Comparison of ENCODE assay signal across 25 mouse cellular contexts in genomic region chr2:117502611-117503010, GRCm38 (mm10).
"Had no signal": no experiment of that assay in that cellular context is flagged by ENCODE, and none has a peak within 500 bp of the region (broad histone marks: within the 10 kb centered on the region; RNA-seq: fewer than 3 reads in every experiment).

No protein-coding gene starts in this region.

- H3K9me3 ChIP-seq: heart, embryonic 13.5 days; heart, embryonic 15.5 days; hindbrain, embryonic 13.5 days; hindbrain, embryonic 15.5 days; kidney, embryonic 15.5 days; limb, embryonic 10.5 days; limb, embryonic 12.5 days had no signal

- H3K4me3 ChIP-seq: heart, adult 2 months; heart, embryonic 13.5 days; heart, embryonic 15.5 days; hindbrain, embryonic 13.5 days; hindbrain, embryonic 15.5 days; kidney, embryonic 15.5 days; left cerebral cortex, adult 2 months; limb, embryonic 10.5 days; limb, embryonic 12.5 days had no signal

- H3K27ac ChIP-seq: heart, adult 2 months; heart, embryonic 13.5 days; heart, embryonic 15.5 days; hindbrain, embryonic 13.5 days; hindbrain, embryonic 15.5 days; hindbrain, postnatal 0 days; kidney, embryonic 15.5 days; left cerebral cortex, adult 2 months; limb, embryonic 10.5 days; limb, embryonic 12.5 days had no signal

- H3K27me3 ChIP-seq: heart, embryonic 13.5 days; heart, embryonic 15.5 days; hindbrain, embryonic 13.5 days; hindbrain, embryonic 15.5 days; kidney, embryonic 15.5 days; limb, embryonic 12.5 days had no signal

- ATAC-seq: hindbrain, postnatal 0 days; intestine, embryonic 16.5 days had no signal

- H3K4me1 ChIP-seq: heart, embryonic 13.5 days; heart, embryonic 15.5 days; hindbrain, embryonic 13.5 days; hindbrain, embryonic 15.5 days; kidney, embryonic 15.5 days; limb, embryonic 10.5 days; limb, embryonic 12.5 days had no signal

- DNase-seq: gastrocnemius, postnatal 14 days; gastrocnemius, postnatal 36 days; heart, adult 11 months; heart, adult 2 months; heart, postnatal 14 days; heart, postnatal 36 days; kidney, adult 11 months; kidney, adult 2 months; kidney, adult 9 months; kidney, postnatal 10 days; kidney, postnatal 36 days; layer of hippocampus, adult 9-11 months; liver had no signal

- H3K36me3 ChIP-seq: heart, embryonic 13.5 days; heart, embryonic 15.5 days; hindbrain, embryonic 13.5 days; hindbrain, embryonic 15.5 days; kidney, embryonic 15.5 days; limb, embryonic 10.5 days; limb, embryonic 12.5 days had no signal

- H3K9ac ChIP-seq: heart, embryonic 13.5 days; heart, embryonic 15.5 days; hindbrain, embryonic 13.5 days; hindbrain, embryonic 15.5 days; kidney, embryonic 15.5 days; limb, embryonic 12.5 days had no signal

- H3K4me2 ChIP-seq: heart, embryonic 11.5 days; heart, embryonic 13.5 days; heart, embryonic 15.5 days; hindbrain, embryonic 13.5 days; hindbrain, embryonic 15.5 days; kidney, embryonic 15.5 days; limb, embryonic 12.5 days; liver, embryonic 11.5 days had no signal
